Mouse (Mus musculus) cerebellum, adult 2 months (tissue): ENCODE data around the gene Drd4. TPM values are rescaled to one million over a fixed set of nuclear protein-coding genes. Genes with fewer than 3 reads are reported as not detected.
"Not testable (repeated sequence)": the region's sequence is repeated elsewhere in the genome, so short reads cannot be mapped to it uniquely, and the experiment has no call there.

ENCODE experiments used
- DNase-seq, 2 experiments: peaks; one replicate each; pipeline ENCODE4 v3.0.0; 2021
- H3K27ac ChIP-seq: fragments of 200-500 bp; 2 replicates; pipeline ENCODE4 v1.5.1; 2012; ENCODE audit warnings: low read length, control low read depth, inconsistent platforms; ENCODE audit not compliant: insufficient read depth
- H3K27me3 ChIP-seq: fragments of 200-500 bp; 2 replicates; pipeline ENCODE4 v1.6.1; 2012; ENCODE audit warnings: inconsistent platforms, mild to moderate bottlenecking, low read length, moderate library complexity; ENCODE audit not compliant: control insufficient read depth, insufficient read depth
- H3K4me1 ChIP-seq: fragments of 200-500 bp; 2 replicates; pipeline ENCODE4 v1.6.1; 2011; ENCODE audit warnings: low read length; ENCODE audit not compliant: control insufficient read depth, insufficient read depth
- H3K4me3 ChIP-seq: fragments of 200-500 bp; replicated peaks from 2 replicates; pipeline ENCODE3; 2011; ENCODE audit warnings: mild to moderate bottlenecking, low read depth, low read length, control low read depth; ENCODE audit not compliant: insufficient read depth
- CTCF ChIP-seq: fragments of 200-500 bp; IDR thresholded peaks from 2 replicates; pipeline ENCODE4 v1.5.1; 2011; ENCODE audit warnings: low read depth, mild to moderate bottlenecking, control low read depth, low read length, moderate library complexity, borderline replicate concordance; ENCODE audit not compliant: insufficient read depth
- POLR2A ChIP-seq: fragments of 200-500 bp; IDR thresholded peaks from 2 replicates; pipeline ENCODE4 v1.6.1; 2011; ENCODE audit warnings: low read length, control low read depth, borderline replicate concordance; ENCODE audit not compliant: insufficient read depth
- WGBS: fragments of 180-500 bp; shearing (Covaris S2); methylation state at CpG from one replicate; pipeline ENCODE4 v1.1.7; 2018; 5-methylcytosine and 5-hydroxymethylcytosine counted together
- polyA plus RNA-seq: library from polyadenylated mRNA; depleted of rRNA; stranded (reverse); fragments of >200 nt; gene quantifications from 2 replicates; pipeline ENCODE4 v1.2.3, GENCODE M21; 2012; rRNA removed

The Drd4 gene
- polyA plus RNA-seq = 0.49 and 0.76 TPM in 2 replicates

DNA sequence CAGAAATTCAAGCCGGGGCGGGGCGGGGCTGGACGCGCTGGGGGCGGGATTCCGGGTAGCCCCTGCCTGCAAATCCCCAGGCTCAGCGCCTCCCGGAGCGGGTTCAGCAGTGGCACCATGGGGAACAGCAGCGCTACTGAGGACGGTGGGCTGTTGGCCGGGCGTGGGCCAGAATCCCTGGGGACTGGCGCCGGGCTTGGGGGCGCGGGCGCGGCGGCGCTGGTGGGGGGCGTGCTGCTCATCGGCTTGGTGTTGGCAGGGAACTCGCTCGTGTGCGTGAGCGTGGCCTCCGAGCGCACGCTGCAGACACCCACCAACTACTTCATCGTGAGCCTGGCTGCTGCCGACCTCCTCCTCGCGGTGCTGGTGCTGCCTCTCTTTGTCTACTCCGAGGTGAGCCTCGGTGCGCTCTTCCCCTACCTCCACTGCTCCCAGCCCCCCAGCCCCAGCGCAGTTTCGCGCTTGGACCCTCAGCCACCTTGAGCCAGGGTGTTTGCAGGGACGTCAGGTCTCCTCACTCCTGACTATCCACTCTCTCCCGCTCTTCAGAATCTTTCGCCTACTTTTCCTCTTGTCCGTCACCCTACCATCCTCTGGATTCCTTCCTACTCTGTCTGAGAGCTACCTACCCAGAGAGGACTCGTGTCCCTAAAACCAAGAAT is at the start of gene Drd4:
Gene Drd4, plus strand, starts transcription at position 86 of the 662 bp plus-strand sequence.
- WGBS = 8% methylated on average over 46 of the region's 46 CpGs
- H3K4me1 ChIP-seq = no peaks in the 10 kb centered on the region
- TF ChIP-seq POLR2A (no peak), CTCF (no peak)
- no peak within 1 kb of the TSS for H3K4me3 ChIP-seq
- H3K27ac ChIP-seq = no peak within 1 kb of the TSS
- no peaks in the 10 kb centered on the region; the same call in 1 of the 2 replicates for H3K27me3 ChIP-seq
- no peak for DNase-seq

DNA sequence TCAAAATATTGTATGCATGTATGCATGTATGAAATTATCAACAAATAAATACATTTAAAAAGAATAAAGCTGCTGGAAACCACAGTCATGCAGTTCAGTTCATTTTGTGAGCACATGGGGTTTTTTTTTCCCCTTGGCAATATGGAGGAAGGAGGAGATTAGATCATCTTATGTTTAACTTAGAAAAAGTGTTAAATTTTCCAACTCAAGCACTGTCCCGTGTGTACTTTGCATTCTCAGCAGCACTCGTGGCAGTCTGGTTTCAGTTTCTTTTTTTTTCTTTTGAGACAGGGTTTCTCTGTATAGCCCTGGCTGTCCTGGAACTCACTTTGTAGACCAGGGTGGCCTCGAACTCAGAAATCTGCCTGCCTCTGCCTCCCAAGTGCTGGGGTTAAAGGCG is 41.3 kb upstream of the Drd4 start:
- H3K27ac ChIP-seq, H3K4me1 ChIP-seq, H3K27me3 ChIP-seq, DNase-seq, H3K4me3 ChIP-seq: not testable (repeated sequence)
- WGBS = 89% methylated on average over 4 of the region's 4 CpGs

DNA sequence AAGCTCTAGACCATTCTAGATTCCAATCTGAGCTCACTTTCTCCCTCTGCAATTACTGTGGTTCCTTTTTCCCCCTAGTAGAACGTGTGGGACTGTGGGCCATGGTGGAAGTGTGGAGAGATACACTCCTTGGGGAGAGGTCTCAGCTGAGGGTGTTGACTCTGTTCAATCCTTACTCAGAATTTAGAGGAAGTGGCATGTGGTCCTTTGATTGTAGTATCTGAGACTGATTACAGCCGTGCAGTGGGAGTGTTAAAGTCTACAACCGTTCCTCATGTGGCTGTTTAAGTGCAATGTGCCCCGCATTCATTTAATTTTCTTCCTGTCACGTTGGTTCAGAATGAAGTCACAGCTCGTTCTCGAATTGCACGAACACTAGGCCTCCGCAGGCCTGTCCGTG is 35.6 kb upstream of the Drd4 start:
- TF ChIP-seq POLR2A = no peak
- TF ChIP-seq CTCF = no peak
- Histone ChIP-seq H3K27ac (no peak overlapping the region), H3K4me1 (no peaks in the 10 kb centered on the region), H3K27me3 (no peaks in the 10 kb centered on the region), H3K4me3 (no peak overlapping the region)
- WGBS = 84% methylated on average over 10 of the region's 10 CpGs
- DNase-seq = no peak

DNA sequence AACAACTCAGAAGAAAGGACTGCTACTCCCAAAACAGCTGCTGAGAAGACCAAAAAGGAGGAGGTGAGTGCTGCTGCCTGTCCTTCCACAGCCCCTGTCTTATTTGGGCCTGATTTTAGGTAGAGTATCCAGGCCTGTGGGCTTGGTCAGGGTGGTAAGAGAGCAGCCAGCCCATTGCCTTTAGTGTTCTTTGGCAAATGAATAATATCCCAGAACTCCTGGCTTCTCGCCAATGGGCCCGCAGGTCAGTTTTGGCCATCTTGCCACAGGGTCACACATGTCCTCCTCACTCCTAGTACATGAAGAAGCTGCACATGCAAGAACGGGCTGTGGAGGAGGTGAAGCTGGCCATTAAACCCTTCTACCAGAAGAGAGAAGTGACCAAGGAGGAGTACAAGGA is 30.3 kb upstream of the Drd4 start:
- no peak overlapping the region for H3K4me3 ChIP-seq
- TF ChIP-seq POLR2A (no peak), CTCF (no peak)
- no peaks in the 10 kb centered on the region for H3K27me3 ChIP-seq
- no peak overlapping the region for H3K27ac ChIP-seq
- peak in 1 of 2 experiments; percentile 35 for DNase-seq
- no peaks in the 10 kb centered on the region for H3K4me1 ChIP-seq
- 54% methylated on average over 3 of the region's 3 CpGs for WGBS

DNA sequence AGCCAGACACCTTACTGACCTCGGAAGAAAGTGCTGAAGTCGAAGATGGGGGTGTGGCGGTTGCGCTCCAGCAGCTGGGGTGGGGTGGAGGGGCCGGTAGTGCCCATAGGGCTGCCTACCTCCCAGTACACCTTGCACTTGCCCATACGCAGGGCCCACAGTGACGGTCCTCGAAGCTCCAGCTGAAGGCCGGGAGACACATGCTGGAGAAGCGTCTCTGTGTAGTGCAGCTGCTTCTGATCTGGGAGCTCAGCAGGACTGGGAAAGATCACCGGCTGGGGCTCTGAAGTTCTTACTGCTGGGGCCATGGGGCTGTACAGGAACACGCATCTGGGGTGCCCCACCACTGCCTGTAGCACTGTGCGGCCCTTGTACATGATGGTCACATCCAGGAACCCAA is 28.2 kb upstream of the Drd4 start:
- Histone ChIP-seq H3K4me1 (no peaks in the 10 kb centered on the region), H3K4me3 (no peak overlapping the region), H3K27me3 (no peaks in the 10 kb centered on the region), H3K27ac (no peak overlapping the region)
- DNase-seq = no peak
- TF ChIP-seq POLR2A (no peak), CTCF (no peak)
- 84% methylated on average over 13 of the region's 13 CpGs for whole genome bisulfite sequencing

DNA sequence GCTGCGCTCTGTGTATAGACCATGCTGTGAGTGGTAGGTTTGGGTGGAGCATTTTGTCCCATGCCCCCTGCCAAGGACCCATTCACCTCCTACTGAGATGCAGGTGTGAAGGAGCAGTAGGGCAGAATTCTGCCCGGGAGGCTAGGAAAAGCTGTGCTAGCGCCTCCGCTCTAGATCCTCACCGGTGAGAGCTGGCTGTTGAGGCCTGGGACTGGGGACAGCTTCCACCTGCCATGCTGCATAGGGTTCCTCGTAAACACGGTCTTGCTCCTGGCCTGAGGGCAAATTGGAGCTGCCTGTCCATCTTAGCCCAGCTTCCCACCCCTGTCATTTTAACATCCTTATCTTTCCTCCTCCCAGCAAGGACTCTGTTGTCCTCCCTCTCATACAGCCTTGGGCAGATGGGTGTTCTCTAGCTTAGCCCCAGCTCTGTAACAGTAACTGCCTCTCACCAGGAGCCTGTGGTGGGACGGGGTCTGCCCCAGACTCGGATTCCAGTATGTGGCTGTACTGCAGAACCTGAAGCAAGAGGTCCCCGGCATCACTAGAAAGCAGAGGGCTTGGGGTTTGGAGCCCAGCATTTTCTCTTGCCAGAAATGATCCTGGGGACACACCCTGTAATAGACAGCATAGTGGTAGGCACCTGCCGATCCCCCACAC is 27.6 kb upstream of the Drd4 start:
- DNase-seq = no peak
- Histone ChIP-seq H3K4me3 (no peak overlapping the region), H3K27me3 (no peaks in the 10 kb centered on the region), H3K4me1 (no peaks in the 10 kb centered on the region), H3K27ac (no peak overlapping the region)
- TF ChIP-seq CTCF (no peak), POLR2A (no peak)
- 69% methylated on average over 11 of the region's 11 CpGs for WGBS

DNA sequence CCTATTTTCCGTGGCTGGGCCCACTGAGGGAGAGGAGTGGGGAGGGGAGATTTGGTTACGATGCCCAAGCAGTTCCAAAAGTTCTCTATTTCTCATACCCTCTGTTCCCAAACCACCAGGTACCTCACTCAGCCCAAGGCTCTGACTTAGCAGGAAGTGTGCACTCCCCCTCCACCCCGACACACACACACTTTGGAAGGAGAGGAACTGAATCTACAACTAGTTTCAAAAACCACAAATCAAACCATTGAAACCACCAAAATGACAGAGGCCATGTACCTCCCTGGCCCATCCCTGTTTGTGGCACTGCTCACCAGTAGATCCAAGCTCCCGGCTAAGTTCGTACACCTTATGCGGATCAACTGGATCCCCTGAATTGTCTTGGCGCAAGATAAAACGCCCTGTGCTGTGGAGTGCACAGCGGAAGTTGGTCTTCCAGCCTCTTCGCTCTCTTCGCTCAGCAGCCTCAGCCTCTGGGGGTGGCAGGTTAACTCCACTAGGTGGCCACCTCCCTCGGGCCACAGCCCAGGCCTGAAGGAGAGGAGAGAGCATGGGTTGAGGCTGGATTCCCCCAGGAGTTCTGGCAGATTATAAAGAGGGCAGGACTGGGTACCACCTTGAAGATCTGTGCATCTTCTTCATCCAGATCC is 26.9 kb upstream of the Drd4 start:
- Histone ChIP-seq H3K27me3 (no peaks in the 10 kb centered on the region), H3K27ac (no peak overlapping the region), H3K4me1 (no peaks in the 10 kb centered on the region), H3K4me3 (no peak overlapping the region)
- DNase-seq = no peak
- 37% methylated on average over 12 of the region's 12 CpGs for WGBS
- TF ChIP-seq CTCF (peak; percentile 52), POLR2A (no peak)

DNA sequence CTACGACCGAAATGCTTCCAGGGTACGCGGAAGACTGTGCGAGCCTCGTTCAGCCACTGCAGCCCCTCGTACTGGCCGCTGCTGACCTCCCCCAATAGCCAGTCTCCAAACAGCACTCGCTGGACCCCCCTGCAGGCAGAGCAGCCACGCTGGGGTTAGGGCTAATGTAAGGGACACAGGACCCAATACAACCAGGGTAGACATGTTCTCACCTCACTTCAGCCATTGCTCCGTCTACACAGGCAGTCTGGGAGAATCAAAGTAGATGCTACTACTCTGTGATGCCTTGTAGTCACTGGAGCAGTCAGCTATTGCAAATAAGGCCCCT is 26.4 kb upstream of the Drd4 start:
- 29% methylated on average over 11 of the region's 11 CpGs for WGBS
- DNase-seq = no peak
- no peak overlapping the region for H3K4me3 ChIP-seq

More for the DNA sequence above, 26.4 kb upstream of the Drd4 start:
- TF ChIP-seq CTCF (no peak), POLR2A (no peak)
- Histone ChIP-seq H3K27ac (no peak overlapping the region), H3K27me3 (no peaks in the 10 kb centered on the region), H3K4me1 (no peaks in the 10 kb centered on the region)
